Mouse (Mus musculus): ENCODE data around the gene Arhgef17.

DNA sequence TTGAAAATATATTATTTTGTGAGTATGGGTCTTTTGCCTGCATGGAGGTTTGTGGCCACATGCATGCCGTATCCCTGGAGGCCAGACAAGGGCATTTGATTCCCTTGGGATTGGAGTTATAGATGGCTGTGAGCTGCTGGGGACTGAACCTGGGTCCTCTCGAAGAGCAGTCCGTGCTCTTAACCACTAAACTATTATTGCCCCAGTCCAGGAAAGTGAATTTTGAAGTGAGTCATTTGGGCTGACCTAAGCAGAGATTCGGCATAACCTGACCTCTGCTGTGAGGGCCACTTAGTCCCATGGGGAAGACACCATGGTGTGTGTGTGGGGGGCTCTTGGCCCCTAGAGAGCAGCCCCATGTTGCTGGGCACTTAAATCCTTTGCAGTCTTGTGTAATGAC is 60.6 kb downstream of the Arhgef17 start:
- TF ChIP-seq POLR2A (IDR thresholded peaks at IDR 0.05; ENCODE audit: borderline replicate concordance, insufficient read depth, low read length) (no peak), CTCF (IDR thresholded peaks at IDR 0.05; ENCODE audit: borderline replicate concordance, insufficient read depth, low read depth, low read length) (no peak)

Measured in cerebellum, adult 2 months (tissue).